Mouse (Mus musculus): ENCODE results near the gene Olfr739. TPM values are rescaled to one million over a fixed set of nuclear protein-coding genes. Genes with fewer than 3 reads are reported as not detected.

The Olfr739 gene
- not detected for total RNA-seq (2022)

DNA sequence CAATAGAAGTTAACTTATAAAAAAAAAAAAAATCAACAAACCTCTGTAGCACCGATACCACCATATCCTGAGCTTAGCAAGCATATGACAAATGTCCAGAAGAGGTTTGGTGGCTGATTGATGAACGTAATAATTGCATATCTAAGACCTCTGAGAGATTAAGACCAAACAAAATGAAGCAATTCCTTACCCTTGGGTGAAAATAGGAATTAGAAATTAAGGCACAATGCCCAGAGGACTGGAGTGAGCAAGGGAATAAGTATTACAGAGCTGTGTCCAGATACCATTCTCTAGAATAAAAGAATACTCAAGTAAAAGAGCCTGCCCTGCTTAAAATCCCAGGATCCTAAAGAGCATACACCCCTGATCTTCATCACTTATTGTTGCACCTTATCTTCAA is at the start of gene Olfr739:
Gene Olfr739, plus strand, starts transcription at position 301 of the 400 bp plus-strand sequence.
- no peak for DNase-seq (ENCODE audit: low spot score in 2 of 2)

DNA sequence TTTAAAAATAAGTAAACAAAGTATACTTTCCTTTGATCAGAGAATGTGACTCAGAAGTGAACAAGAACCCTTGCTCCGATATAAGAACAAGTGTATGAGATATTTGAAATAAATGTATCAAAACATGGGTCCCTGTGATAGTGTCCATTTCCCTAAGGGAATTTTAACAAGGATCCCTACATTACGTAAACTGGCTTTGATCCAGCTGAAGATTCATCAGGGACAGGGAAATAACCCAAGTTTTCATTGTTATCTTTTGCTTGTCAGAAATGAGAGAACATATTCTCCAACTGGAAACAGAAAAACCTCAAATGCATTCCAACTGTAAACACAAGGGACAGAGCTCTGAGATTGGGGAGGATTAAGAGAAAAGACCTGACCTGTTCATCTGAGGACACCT is 37.6 kb upstream of the Olfr739 start, which contains the start of gene Olfr736:
Gene Olfr736, plus strand, starts transcription at position 301 of the 400 bp plus-strand sequence.
- no peak for DNase-seq (ENCODE audit: low spot score in 2 of 2)

DNA sequence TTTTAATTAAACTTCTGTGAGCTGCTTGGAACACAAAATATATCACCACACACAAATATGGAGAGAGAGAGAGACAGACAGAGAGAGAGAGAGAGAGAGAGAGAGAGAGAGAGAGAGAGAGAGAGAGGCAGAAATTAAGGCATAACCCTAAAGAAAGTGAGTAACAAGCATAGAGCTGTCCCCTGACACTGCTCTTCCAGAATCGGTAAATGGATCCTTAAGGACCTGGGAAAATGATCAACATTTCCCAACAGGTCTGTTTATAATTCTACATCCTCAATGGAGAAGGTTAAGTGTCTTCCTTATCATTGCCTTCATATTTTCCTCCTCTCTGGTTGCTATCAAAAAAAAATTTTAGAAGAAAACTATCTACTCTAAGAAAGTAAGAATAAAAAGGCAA is 11.2 kb upstream of the Olfr739 start, which contains the start of gene Olfr738:
Gene Olfr738, plus strand, starts transcription at position 301 of the 400 bp plus-strand sequence.
- DNase-seq (ENCODE audit: low spot score in 2 of 2): no peak

DNA sequence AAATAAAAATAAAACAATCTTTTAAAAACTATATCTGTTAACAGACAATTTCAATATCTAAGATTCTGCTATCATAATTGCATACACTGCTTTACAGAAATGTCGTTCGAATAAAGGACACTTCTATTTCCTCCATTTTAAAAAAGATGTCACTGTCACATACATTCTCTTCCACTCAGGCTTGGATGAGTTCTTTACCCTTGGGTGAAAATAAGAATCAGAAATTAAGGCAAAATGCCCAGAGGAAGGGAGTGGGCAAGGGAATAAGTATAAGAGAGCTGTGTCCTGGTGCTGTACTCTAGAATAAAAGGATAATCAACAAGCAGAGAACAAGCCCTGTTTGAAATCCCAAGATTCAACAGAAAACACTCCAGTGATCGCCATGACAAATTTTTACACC is 26.8 kb downstream of the Olfr739 start, which contains the start of gene Olfr740:
Gene Olfr740, plus strand, starts transcription at position 301 of the 400 bp plus-strand sequence.
- no peak for DNase-seq (ENCODE audit: low spot score in 2 of 2)

DNA sequence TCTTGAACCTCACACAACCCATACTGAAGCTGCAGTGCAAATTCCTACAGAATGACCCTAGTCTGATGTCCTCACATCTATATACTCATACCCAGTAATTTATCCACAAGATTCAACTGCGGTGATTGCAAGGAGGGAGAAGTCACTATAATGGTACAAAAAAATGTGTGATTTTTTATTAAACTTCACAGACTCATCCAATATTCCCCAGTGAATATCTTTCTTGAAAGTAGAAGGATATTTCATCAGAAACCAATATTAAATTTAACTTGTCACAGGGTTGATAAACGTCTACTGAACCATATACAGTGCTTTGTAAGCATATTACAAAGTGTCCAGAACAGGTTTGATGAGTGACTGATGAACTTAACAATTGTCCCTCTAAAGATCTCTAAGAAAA is 54.0 kb downstream of the Olfr739 start, which contains the start of gene Olfr741:
Gene Olfr741, plus strand, starts transcription at position 301 of the 400 bp plus-strand sequence.
- no peak for DNase-seq (ENCODE audit: low spot score in 2 of 2)

Other genes with a start within 250 kb of the Olfr739 start
- gene Olfr730, start 230.4 kb upstream of the Olfr739 start, total RNA-seq (2022): not detected
- not detected for gene Olfr731, start 176.8 kb upstream of the Olfr739 start, total RNA-seq (2022)
- not detected for gene Olfr732, start 134.4 kb upstream of the Olfr739 start, total RNA-seq (2022)
- not detected for gene Olfr733, start 117.1 kb upstream of the Olfr739 start, total RNA-seq (2022)
- not detected for gene Olfr734, start 91.9 kb upstream of the Olfr739 start, total RNA-seq (2022)
- gene Olfr735, start 69.8 kb upstream of the Olfr739 start, total RNA-seq (2022): not detected
- gene Tlr11, start 60.7 kb upstream of the Olfr739 start, total RNA-seq (2022): not detected
- gene Olfr736, start 37.5 kb upstream of the Olfr739 start, total RNA-seq (2022): not detected
- gene Olfr738, start 11.1 kb upstream of the Olfr739 start, total RNA-seq (2022): not detected
- not detected for gene Olfr740, start 26.9 kb downstream of the Olfr739 start, total RNA-seq (2022)
- gene Olfr741, start 54.1 kb downstream of the Olfr739 start, total RNA-seq (2022): not detected
- not detected for gene Olfr742, start 85.0 kb downstream of the Olfr739 start, total RNA-seq (2022)
- not detected for gene Olfr743, start 103.2 kb downstream of the Olfr739 start, total RNA-seq (2022)
- not detected for gene Olfr744, start 196.3 kb downstream of the Olfr739 start, total RNA-seq (2022)
- gene Olfr745, start 220.8 kb downstream of the Olfr739 start, total RNA-seq (2022): not detected
- gene Olfr746, start 228.5 kb downstream of the Olfr739 start, total RNA-seq (2022): not detected

Data from left cerebral cortex, adult 8-10 months (tissue).